Mouse (Mus musculus): ENCODE results near the gene Igdcc3.

Igdcc3 gene

GRCm38 (mm10) chr9:65140936-65141305 lies at the start of gene Igdcc3:
Gene Igdcc3, plus strand, starts transcription at chr9:65141189.
- DNase-seq, result peak; percentile 47

GRCm38 (mm10) chr9:65094237-65094636 lies 46.8 kb upstream of the Igdcc3 start:
- DNase-seq, result peak; percentile 59

- peak; percentile 43 for DNase-seq
Observed at GRCm38 (mm10) chr9:65100991-65101685, 39.9 kb upstream of the Igdcc3 start, which contains the start of gene Igdcc4. Gene Igdcc4, plus strand, starts transcription at chr9:65101486.

GRCm38 (mm10) chr9:65101686-65102376 lies 39.2 kb upstream of the Igdcc3 start:
- DNase-seq, result peak; percentile 48

- peak; percentile 49 for DNase-seq
Observed at GRCm38 (mm10) chr9:65102377-65103172, 38.4 kb upstream of the Igdcc3 start.

- DNase-seq, result peak; percentile 29
Observed at GRCm38 (mm10) chr9:65103173-65103752, 37.7 kb upstream of the Igdcc3 start.

GRCm38 (mm10) chr9:65106821-65107220 lies 34.2 kb upstream of the Igdcc3 start:
- DNase-seq, result no peak

GRCm38 (mm10) chr9:65107893-65108292 lies 33.1 kb upstream of the Igdcc3 start:
- no peak for DNase-seq

GRCm38 (mm10) chr9:65109132-65110072 lies 31.6 kb upstream of the Igdcc3 start:
- DNase-seq, result peak; percentile 54

GRCm38 (mm10) chr9:65111698-65112097 lies 29.3 kb upstream of the Igdcc3 start:
- no peak for DNase-seq

GRCm38 (mm10) chr9:65113694-65114093 lies 27.3 kb upstream of the Igdcc3 start:
- DNase-seq, result no peak

- DNase-seq, result no peak
Observed at GRCm38 (mm10) chr9:65115891-65116290, 25.1 kb upstream of the Igdcc3 start.

- no peak for DNase-seq
Observed at GRCm38 (mm10) chr9:65117516-65117915, 23.5 kb upstream of the Igdcc3 start.

GRCm38 (mm10) chr9:65120935-65121334 lies 20.1 kb upstream of the Igdcc3 start:
- peak; percentile 70 for DNase-seq

GRCm38 (mm10) chr9:65122545-65122944 lies 18.4 kb upstream of the Igdcc3 start:
- peak; percentile 78 for DNase-seq

GRCm38 (mm10) chr9:65123552-65124168 lies 17.3 kb upstream of the Igdcc3 start:
- DNase-seq, result peak; percentile 59

GRCm38 (mm10) chr9:65128123-65128815 lies 12.7 kb upstream of the Igdcc3 start:
- peak; percentile 57 for DNase-seq

GRCm38 (mm10) chr9:65131717-65132116 lies 9.3 kb upstream of the Igdcc3 start:
- DNase-seq, result no peak

- peak; percentile 85 for DNase-seq
Observed at GRCm38 (mm10) chr9:65133739-65134138, 7.2 kb upstream of the Igdcc3 start.

GRCm38 (mm10) chr9:65135126-65135525 lies 5.9 kb upstream of the Igdcc3 start:
- DNase-seq, result no peak

- DNase-seq, result no peak
Observed at GRCm38 (mm10) chr9:65140491-65140890, 498 bp upstream of the Igdcc3 start.

Data from right cerebral cortex, postnatal 14 days (tissue).